18 mouse cellular contexts compared by ENCODE assay signal in the genomic region with DNA sequence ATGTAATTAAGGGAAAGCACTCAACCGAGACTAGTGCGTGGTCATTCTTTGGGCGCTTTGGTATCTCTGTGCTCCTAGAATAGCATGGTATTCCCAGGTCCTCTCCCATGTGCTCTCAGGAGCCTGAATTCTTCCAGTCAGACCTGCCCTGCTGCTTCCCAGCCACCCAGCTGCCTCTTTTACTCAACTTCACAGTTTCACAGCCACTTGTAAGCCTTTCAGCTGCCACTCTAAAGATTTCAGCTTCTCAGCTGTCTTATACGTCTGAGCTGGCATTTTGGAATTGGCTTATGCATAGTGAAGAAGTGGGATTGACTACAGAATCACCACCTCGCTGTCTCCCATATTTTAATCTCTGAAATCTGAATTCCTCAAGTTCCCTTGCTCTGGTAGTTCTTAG. TPM values are rescaled to one million over a fixed set of nuclear protein-coding genes. Genes with fewer than 3 reads are reported as not detected.
"Had no signal": no experiment of that assay in that cellular context is flagged by ENCODE, and none has a peak within 500 bp of the region (broad histone marks: within the 10 kb centered on the region; RNA-seq: fewer than 3 reads in every experiment).

No protein-coding gene starts in this region.

- ATAC-seq: lung, postnatal 0 days; midbrain, embryonic 15.5 days had no signal

- H3K27me3 ChIP-seq: limb, embryonic 12.5 days; liver, embryonic 15.5 days; midbrain, embryonic 15.5 days; neural tube, embryonic 13.5 days had no signal

- H3K4me3 ChIP-seq: limb, embryonic 12.5 days; liver, embryonic 15.5 days; midbrain, embryonic 15.5 days; neural tube, embryonic 13.5 days had no signal

- H3K36me3 ChIP-seq: liver, embryonic 15.5 days; midbrain, embryonic 15.5 days; neural tube, embryonic 13.5 days had no signal

- H3K27ac ChIP-seq: limb, embryonic 12.5 days; liver, embryonic 15.5 days; midbrain, embryonic 15.5 days; neural tube, embryonic 13.5 days had no signal

- H3K4me1 ChIP-seq: limb, embryonic 12.5 days; liver, embryonic 15.5 days; midbrain, embryonic 15.5 days; neural tube, embryonic 13.5 days had no signal

- H3K4me2 ChIP-seq: limb, embryonic 12.5 days; liver, embryonic 11.5 days; liver, embryonic 15.5 days; midbrain, embryonic 15.5 days; neural tube, embryonic 13.5 days had no signal

- H3K9me3 ChIP-seq: limb, embryonic 12.5 days; liver, embryonic 15.5 days; midbrain, embryonic 15.5 days; neural tube, embryonic 13.5 days had no signal

- H3K9ac ChIP-seq: limb, embryonic 12.5 days; liver, embryonic 15.5 days; midbrain, embryonic 15.5 days; neural tube, embryonic 13.5 days had no signal

- DNase-seq: kidney, postnatal 10 days; layer of hippocampus, adult 9-11 months; layer of hippocampus, postnatal 36 days; lung, adult 2 months; lung, postnatal 36 days; retina, postnatal 1 day; right cerebral cortex, postnatal 4 days; spleen, adult 18-20 months; thymus, adult 18-20 months; thymus, postnatal 14 days had no signal

RNA-seq across cellular contexts. Expression of a gene that starts 19.4 kb away (rescaled TPM):
- total RNA-seq: megakaryocyte progenitor cell, adult 5-6 weeks; monocyte, adult 5-6 weeks had no signal
- polyA plus RNA-seq: liver, embryonic 15.5 days had no signal
